In genomic region chr11:88622496-88622895, GRCm38 (mm10) we compare ENCODE assay signal across 12 mouse cellular contexts.
DNase-seq lines count a peak whose midpoint lies in the region; ATAC-seq and TF ChIP-seq lines count a peak whose summit lies in the region.
"Had no signal": no experiment of that assay in that cellular context is flagged by ENCODE, and none has a peak within 500 bp of the region (broad histone marks: within the 10 kb centered on the region; RNA-seq: fewer than 3 reads in every experiment).

No protein-coding gene starts in this region.

- ATAC-seq in heart, embryonic 13.5 days (ENCODE audit: extremely low read depth, insufficient number of reproducible peaks, low FRiP score, low TSS enrichment), result no peak
- ATAC-seq: intestine, embryonic 15.5 days had no signal

- no peak overlapping the region for H3K4me2 ChIP-seq in heart, embryonic 13.5 days
- H3K4me2 ChIP-seq: intestine, embryonic 15.5 days had no signal

- no peaks in the 10 kb centered on the region for H3K27me3 ChIP-seq in heart, embryonic 13.5 days (replicated peaks)
- H3K27me3 ChIP-seq in thymus, adult 2 months (ENCODE audit: control insufficient read depth, insufficient read depth, low read length), result no peaks in the 10 kb centered on the region
- H3K27me3 ChIP-seq: intestine, embryonic 15.5 days had no signal

- peak overlapping the region; percentile 68 for H3K27ac ChIP-seq in heart, embryonic 13.5 days (replicated peaks)
- peak overlapping the region; percentile 83; the same call in 1 of the 2 replicates for H3K27ac ChIP-seq in layer of hippocampus, adult 2 months
- peak overlapping the region; percentile 87 for H3K27ac ChIP-seq in thymus, adult 2 months (ENCODE audit: control insufficient read depth, insufficient read depth, low read length)
- H3K27ac ChIP-seq: intestine, embryonic 15.5 days had no signal

- DNase-seq in heart, postnatal 4 days, result no peak
- DNase-seq in layer of hippocampus, adult 2 months (ENCODE audit: low spot score in 2 of 2), result no peak
- DNase-seq in layer of hippocampus, postnatal 36 days, result no peak
- no peak for DNase-seq in thymus, adult 2 months
- no peak for DNase-seq in thymus, postnatal 0 days (ENCODE audit: low spot score)
- DNase-seq in right cerebral cortex, postnatal 10 days (ENCODE audit: low spot score in 2 of 2), result no peak
- DNase-seq: adrenal gland, postnatal 36 days; gastrocnemius, postnatal 14 days; right cerebral cortex, postnatal 14 days had no signal

- peaks cover under 1% of the 10 kb centered on the region; the same call in 1 of the 2 replicates for H3K36me3 ChIP-seq in heart, embryonic 13.5 days
- H3K36me3 ChIP-seq in thymus, adult 2 months (ENCODE audit: control insufficient read depth, insufficient read depth, low read length), result no peaks in the 10 kb centered on the region
- H3K36me3 ChIP-seq: intestine, embryonic 15.5 days had no signal

- 25% methylated on average over 6 of the region's 6 CpGs for WGBS in heart, embryonic 13.5 days
- 31% methylated on average over 6 of the region's 6 CpGs for WGBS in thymus, adult 2 months

- no peak for TF ChIP-seq CTCF in layer of hippocampus, adult 2 months (conservative IDR thresholded peaks at IDR 0.05)
- no peak for TF ChIP-seq CTCF in thymus, adult 2 months (IDR thresholded peaks at IDR 0.05; ENCODE audit: borderline replicate concordance, control insufficient read depth, extremely low read depth, insufficient read depth, low read length, poor library complexity)

- no peak for TF ChIP-seq POLR2A in thymus, adult 2 months (IDR thresholded peaks at IDR 0.05; ENCODE audit: control insufficient read depth, extremely low read depth, insufficient read depth, low read length, poor library complexity)

- H3K9me3 ChIP-seq in heart, embryonic 13.5 days, result no peaks in the 10 kb centered on the region
- H3K9me3 ChIP-seq: G1E; intestine, embryonic 15.5 days had no signal

- H3K9ac ChIP-seq in heart, embryonic 13.5 days, result peak overlapping the region; percentile 61; the same call in 1 of the 2 replicates
- H3K9ac ChIP-seq: intestine, embryonic 15.5 days had no signal

- H3K4me3 ChIP-seq in heart, embryonic 13.5 days, result no peak overlapping the region
- H3K4me3 ChIP-seq in layer of hippocampus, adult 2 months, result no peak overlapping the region
- no peak overlapping the region for H3K4me3 ChIP-seq in thymus, adult 2 months (ENCODE audit: control insufficient read depth, insufficient read depth, low read length)
- H3K4me3 ChIP-seq: intestine, embryonic 15.5 days had no signal

- H3K4me1 ChIP-seq in heart, embryonic 13.5 days, result peaks cover 100% of the 10 kb centered on the region
- H3K4me1 ChIP-seq in thymus, adult 2 months (replicated peaks; ENCODE audit: control insufficient read depth, insufficient read depth, low read length), result peaks cover 75% of the 10 kb centered on the region
